Mouse (Mus musculus): ENCODE results near the gene Tmcc3. TPM values are rescaled to one million over a fixed set of nuclear protein-coding genes. Genes with fewer than 3 reads are reported as not detected.

Gene Tmcc3
- polyA plus RNA-seq, 1 experiment from 2014 or later, result 14.3 TPM

- Histone ChIP-seq H3K27me3 (replicated peaks; ENCODE audit: insufficient read depth, low read length) (no peaks in the 10 kb centered on the region), H3K9me3 (ENCODE audit: low read length) (no peaks in the 10 kb centered on the region), H3K27ac (ENCODE audit: low read length) (peak overlapping the region; percentile 26; the same call in 1 of the 2 replicates), H3K4me1 (ENCODE audit: insufficient read depth, low read depth, low read length) (no peaks in the 10 kb centered on the region), H3K4me3 (ENCODE audit: low read depth, low read length) (no peak overlapping the region), H3K4me2 (replicated peaks; ENCODE audit: low read depth, low read length) (no peak overlapping the region), H3K9ac (replicated peaks; ENCODE audit: low read depth) (no peak overlapping the region), H3K36me3 (ENCODE audit: insufficient read depth, low read length) (no peaks in the 10 kb centered on the region)
- 57% methylated on average over 8 of the region's 8 CpGs for WGBS
- TF ChIP-seq CTCF (IDR thresholded peaks at IDR 0.05) (no peak), EP300 (IDR thresholded peaks at IDR 0.05) (peak; percentile 17; the same call in 1 of the 2 replicates)
- DNase-seq (ENCODE audit: low spot score), result peak; percentile 77
- peak; percentile 85 for ATAC-seq
Measured at GRCm38 (mm10) chr10:94400895-94401294, 89.1 kb downstream of the Tmcc3 start.

GRCm38 (mm10) chr10:94405456-94405855 lies 93.7 kb downstream of the Tmcc3 start:
- H3K4me2 ChIP-seq (replicated peaks; ENCODE audit: low read depth, low read length), result no peak overlapping the region
- H3K36me3 ChIP-seq (ENCODE audit: insufficient read depth, low read length), result no peaks in the 10 kb centered on the region
- no peak overlapping the region for H3K27ac ChIP-seq (ENCODE audit: low read length)
- TF ChIP-seq EP300 (IDR thresholded peaks at IDR 0.05) (no peak), CTCF (IDR thresholded peaks at IDR 0.05) (no peak)
- H3K27me3 ChIP-seq (replicated peaks; ENCODE audit: insufficient read depth, low read length), result no peaks in the 10 kb centered on the region
- ATAC-seq (no peak), DNase-seq (ENCODE audit: low spot score) (no peak)
- H3K4me3 ChIP-seq (ENCODE audit: low read depth, low read length), result no peak overlapping the region
- H3K9me3 ChIP-seq (ENCODE audit: low read length), result no peaks in the 10 kb centered on the region
- no peak overlapping the region for H3K9ac ChIP-seq (replicated peaks; ENCODE audit: low read depth)
- WGBS, result 45% methylated on average over 3 of the region's 3 CpGs
- no peaks in the 10 kb centered on the region for H3K4me1 ChIP-seq (ENCODE audit: insufficient read depth, low read depth, low read length)

GRCm38 (mm10) chr10:94406821-94407220 lies 95.1 kb downstream of the Tmcc3 start:
- TF ChIP-seq EP300 (IDR thresholded peaks at IDR 0.05) (peak; percentile 39; the same call in 1 of the 2 replicates), CTCF (IDR thresholded peaks at IDR 0.05) (no peak)
- H3K4me1 ChIP-seq (ENCODE audit: insufficient read depth, low read depth, low read length), result no peaks in the 10 kb centered on the region
- H3K4me2 ChIP-seq (replicated peaks; ENCODE audit: low read depth, low read length), result no peak overlapping the region
- no peaks in the 10 kb centered on the region for H3K36me3 ChIP-seq (ENCODE audit: insufficient read depth, low read length)
- DNase-seq (ENCODE audit: low spot score) (peak; percentile 76), ATAC-seq (peak; percentile 46; the same call in 1 of the 2 replicates)
- no peaks in the 10 kb centered on the region for H3K27me3 ChIP-seq (replicated peaks; ENCODE audit: insufficient read depth, low read length)
- H3K27ac ChIP-seq (ENCODE audit: low read length), result no peak overlapping the region
- 76% methylated on average over 7 of the region's 7 CpGs for WGBS
- no peak overlapping the region for H3K4me3 ChIP-seq (ENCODE audit: low read depth, low read length)
- H3K9ac ChIP-seq (replicated peaks; ENCODE audit: low read depth), result no peak overlapping the region
- H3K9me3 ChIP-seq (ENCODE audit: low read length), result no peaks in the 10 kb centered on the region

- DNase-seq (ENCODE audit: low spot score) (peak; percentile 92), ATAC-seq (peak; percentile 61)
- Histone ChIP-seq H3K27me3 (replicated peaks; ENCODE audit: insufficient read depth, low read length) (no peaks in the 10 kb centered on the region), H3K4me2 (replicated peaks; ENCODE audit: low read depth, low read length) (peak overlapping the region; percentile 51), H3K27ac (ENCODE audit: low read length) (no peak overlapping the region), H3K4me1 (ENCODE audit: insufficient read depth, low read depth, low read length) (no peaks in the 10 kb centered on the region), H3K9me3 (ENCODE audit: low read length) (no peaks in the 10 kb centered on the region), H3K4me3 (ENCODE audit: low read depth, low read length) (no peak overlapping the region), H3K36me3 (ENCODE audit: insufficient read depth, low read length) (no peaks in the 10 kb centered on the region), H3K9ac (replicated peaks; ENCODE audit: low read depth) (no peak overlapping the region)
- 17% methylated on average over 22 of the region's 22 CpGs for WGBS
- peak; percentile 40; the same call in 1 of the 2 replicates for TF ChIP-seq EP300 (IDR thresholded peaks at IDR 0.05)
- peak; percentile 98 for TF ChIP-seq CTCF (IDR thresholded peaks at IDR 0.05)
Measured at GRCm38 (mm10) chr10:94408356-94409146, 96.8 kb downstream of the Tmcc3 start.

GRCm38 (mm10) chr10:94409661-94410060 lies 97.9 kb downstream of the Tmcc3 start:
- no peak for DNase-seq (ENCODE audit: low spot score)
- Histone ChIP-seq H3K9me3 (ENCODE audit: low read length) (no peaks in the 10 kb centered on the region), H3K27me3 (replicated peaks; ENCODE audit: insufficient read depth, low read length) (no peaks in the 10 kb centered on the region), H3K4me2 (replicated peaks; ENCODE audit: low read depth, low read length) (no peak overlapping the region), H3K36me3 (ENCODE audit: insufficient read depth, low read length) (no peaks in the 10 kb centered on the region), H3K4me1 (ENCODE audit: insufficient read depth, low read depth, low read length) (no peaks in the 10 kb centered on the region), H3K27ac (ENCODE audit: low read length) (no peak overlapping the region), H3K4me3 (ENCODE audit: low read depth, low read length) (no peak overlapping the region), H3K9ac (replicated peaks; ENCODE audit: low read depth) (no peak overlapping the region)
- TF ChIP-seq EP300 (IDR thresholded peaks at IDR 0.05) (no peak), CTCF (IDR thresholded peaks at IDR 0.05) (no peak)
- WGBS, result 62% methylated on average over 6 of the region's 6 CpGs
- ATAC-seq, result no peak

- Histone ChIP-seq H3K27ac (ENCODE audit: low read length) (no peak overlapping the region), H3K36me3 (ENCODE audit: insufficient read depth, low read length) (no peaks in the 10 kb centered on the region), H3K9me3 (ENCODE audit: low read length) (no peaks in the 10 kb centered on the region), H3K4me2 (replicated peaks; ENCODE audit: low read depth, low read length) (no peak overlapping the region), H3K4me3 (ENCODE audit: low read depth, low read length) (no peak overlapping the region), H3K27me3 (replicated peaks; ENCODE audit: insufficient read depth, low read length) (no peaks in the 10 kb centered on the region), H3K4me1 (ENCODE audit: insufficient read depth, low read depth, low read length) (peaks cover 4% of the 10 kb centered on the region; the same call in 1 of the 2 replicates), H3K9ac (replicated peaks; ENCODE audit: low read depth) (no peak overlapping the region)
- TF ChIP-seq EP300 (IDR thresholded peaks at IDR 0.05) (no peak), CTCF (IDR thresholded peaks at IDR 0.05) (no peak)
- DNase-seq (ENCODE audit: low spot score) (no peak), ATAC-seq (no peak)
- WGBS, result 60% methylated on average over 9 of the region's 9 CpGs
Measured at GRCm38 (mm10) chr10:94411594-94411993, 99.8 kb downstream of the Tmcc3 start.
